Comparison of ENCODE assay signal across 15 mouse cellular contexts in genomic region chr17:73540409-73541232, GRCm38 (mm10).
A peak's percentile ranks its signal among the peaks of the same experiment; 100 is the strongest.
DNase-seq lines count a peak whose midpoint lies in the region; ATAC-seq lines count a peak whose summit lies in the region.
"Had no signal": no experiment of that assay in that cellular context is flagged by ENCODE, and none has a peak within 500 bp of the region (broad histone marks: within the 10 kb centered on the region; RNA-seq: fewer than 3 reads in every experiment).

No protein-coding gene starts in this region.

- H3K4me3 ChIP-seq in forebrain, embryonic 13.5 days, result no peak overlapping the region
- H3K4me3 ChIP-seq in neural tube, embryonic 14.5 days (ENCODE audit: low read depth, low read length), result no peak overlapping the region
- H3K4me3 ChIP-seq: heart, embryonic 13.5 days; limb, embryonic 15.5 days; myocyte had no signal

- H3K9me3 ChIP-seq in forebrain, embryonic 13.5 days (replicated peaks), result no peaks in the 10 kb centered on the region
- no peaks in the 10 kb centered on the region for H3K9me3 ChIP-seq in neural tube, embryonic 14.5 days (ENCODE audit: control insufficient read depth, low read length)
- H3K9me3 ChIP-seq: heart, embryonic 13.5 days; limb, embryonic 15.5 days had no signal

- peak; percentile 22 for DNase-seq in brain, adult 2 months (ENCODE audit: low read depth, low spot score)
- peak; percentile 12 for DNase-seq in hindlimb bud, embryonic 11.5 days (ENCODE audit: extremely low spot score, low read depth, low spot score)
- no peak for DNase-seq in right cerebral cortex, adult 2 months (ENCODE audit: low spot score in 2 of 2)
- no peak for DNase-seq in layer of hippocampus, postnatal 10 days (ENCODE audit: low spot score in 2 of 2)
- DNase-seq in heart, postnatal 25 days (ENCODE audit: low spot score), result no peak
- DNase-seq: adrenal gland, adult 8-10 months; cerebellum, adult 2 months; kidney, adult 9 months; layer of hippocampus, postnatal 36 days; lung, postnatal 14 days had no signal

- H3K27me3 ChIP-seq in forebrain, embryonic 13.5 days, result no peaks in the 10 kb centered on the region
- no peaks in the 10 kb centered on the region for H3K27me3 ChIP-seq in neural tube, embryonic 14.5 days (ENCODE audit: control insufficient read depth, insufficient read depth, low read length)
- H3K27me3 ChIP-seq: heart, embryonic 13.5 days; limb, embryonic 15.5 days had no signal

- no peaks in the 10 kb centered on the region for H3K36me3 ChIP-seq in forebrain, embryonic 13.5 days (ENCODE audit: poor library complexity, severe bottlenecking)
- H3K36me3 ChIP-seq in neural tube, embryonic 14.5 days (ENCODE audit: control insufficient read depth, insufficient read depth, low read length), result no peaks in the 10 kb centered on the region
- H3K36me3 ChIP-seq: heart, embryonic 13.5 days; limb, embryonic 15.5 days had no signal

- H3K27ac ChIP-seq in forebrain, embryonic 13.5 days, result peak overlapping the region; percentile 75
- H3K27ac ChIP-seq in neural tube, embryonic 14.5 days (ENCODE audit: low read depth, low read length), result no peak overlapping the region
- H3K27ac ChIP-seq: heart, embryonic 13.5 days; limb, embryonic 15.5 days had no signal

- ATAC-seq in forebrain, embryonic 13.5 days, result peak; percentile 76
- peak; percentile 47; the same call in 1 of the 2 replicates for ATAC-seq in neural tube, embryonic 14.5 days (ENCODE audit: low read depth)

- peaks cover 22% of the 10 kb centered on the region for H3K4me1 ChIP-seq in forebrain, embryonic 13.5 days
- H3K4me1 ChIP-seq in neural tube, embryonic 14.5 days (ENCODE audit: control insufficient read depth, insufficient read depth, low read length), result no peaks in the 10 kb centered on the region; the same call in 1 of the 2 replicates
- H3K4me1 ChIP-seq: heart, embryonic 13.5 days; limb, embryonic 15.5 days had no signal

- 15% methylated on average over 14 of the region's 14 CpGs for whole genome bisulfite sequencing in forebrain, embryonic 13.5 days
- WGBS in neural tube, embryonic 14.5 days, result 22% methylated on average over 14 of the region's 14 CpGs

- intact Hi-C loops in heart, postnatal 25 days (cut with DNase I), result no loop called here

- peak overlapping the region; percentile 34 for H3K4me2 ChIP-seq in forebrain, embryonic 13.5 days
- no peak overlapping the region for H3K4me2 ChIP-seq in neural tube, embryonic 14.5 days (ENCODE audit: low read depth, low read length)
- H3K4me2 ChIP-seq: heart, embryonic 13.5 days; limb, embryonic 15.5 days had no signal

- peak overlapping the region; percentile 6; the same call in 1 of the 2 replicates for H3K9ac ChIP-seq in forebrain, embryonic 13.5 days
- no peak overlapping the region for H3K9ac ChIP-seq in neural tube, embryonic 14.5 days (replicated peaks; ENCODE audit: low read depth, low read length)
- H3K9ac ChIP-seq: heart, embryonic 13.5 days; limb, embryonic 15.5 days had no signal

Comparison
In these comparisons a context has a peak if more than half of its experiments do, and no peak if none do; other contexts are left out.
1. DNase-seq: peak in brain, adult 2 months (single experiment) and hindlimb bud, embryonic 11.5 days (single experiment); none in right cerebral cortex, adult 2 months (0 of 2), layer of hippocampus, postnatal 10 days (0 of 2) and heart, postnatal 25 days (single experiment).